Mouse (Mus musculus) midbrain, embryonic 12.5 days (tissue): ENCODE results near the gene AI854703. TPM values are rescaled to one million over a fixed set of nuclear protein-coding genes. Genes with fewer than 3 reads are reported as not detected.

Source experiments
- ATAC-seq: fragments of 200-750 bp; cut with Nextera tagmentation; 2 replicates; pipeline ENCODE4 v1.8.0; 2017; ENCODE audit warnings: low read depth, moderate TSS enrichment, moderate library complexity; ENCODE audit not compliant: low FRiP score
- H3K27ac ChIP-seq: fragments of 300-500 bp; sonication (generic); replicated peaks from 2 replicates; pipeline ENCODE4 v1.5.1; 2016; ENCODE audit warnings: mild to moderate bottlenecking
- H3K27me3 ChIP-seq: fragments of 300-500 bp; sonication (generic); 2 replicates; pipeline ENCODE4 v1.6.1; 2016; ENCODE audit warnings: mild to moderate bottlenecking
- H3K36me3 ChIP-seq: fragments of 300-500 bp; sonication (generic); 2 replicates; pipeline ENCODE4 v1.6.1; 2016
- H3K4me1 ChIP-seq: fragments of 300-500 bp; sonication (generic); 2 replicates; pipeline ENCODE4 v1.6.1; 2016
- H3K4me2 ChIP-seq: fragments of 300-500 bp; sonication (generic); replicated peaks from 2 replicates; pipeline ENCODE4 v1.6.1; 2016; ENCODE audit warnings: mild to moderate bottlenecking, moderate library complexity
- H3K4me3 ChIP-seq: fragments of 300-500 bp; sonication (generic); 2 replicates; pipeline ENCODE4 v1.5.1; 2016; ENCODE audit warnings: mild to moderate bottlenecking
- H3K9ac ChIP-seq: fragments of 300-500 bp; sonication (generic); replicated peaks from 2 replicates; pipeline ENCODE4 v1.6.1; 2016; ENCODE audit warnings: mild to moderate bottlenecking, moderate library complexity
- H3K9me3 ChIP-seq: fragments of 300-500 bp; sonication (generic); 2 replicates; pipeline ENCODE4 v1.6.1; 2016; ENCODE audit warnings: mild to moderate bottlenecking
- WGBS: fragments of 180-500 bp; shearing (Covaris S2); methylation state at CpG from one replicate; pipeline ENCODE4 v1.1.7; 2016; 5-methylcytosine and 5-hydroxymethylcytosine counted together
- polyA plus RNA-seq: library from polyadenylated mRNA; unstranded; fragments of >200 nt; fragmentation: Nextera tagmentation; extraction: Ambion mirVana; gene quantifications from 2 replicates; pipeline ENCODE4 v1.2.1, GENCODE M21; 2016

The AI854703 gene
- polyA plus RNA-seq, 1 experiment from 2014 or later, result 1.5 TPM

DNA sequence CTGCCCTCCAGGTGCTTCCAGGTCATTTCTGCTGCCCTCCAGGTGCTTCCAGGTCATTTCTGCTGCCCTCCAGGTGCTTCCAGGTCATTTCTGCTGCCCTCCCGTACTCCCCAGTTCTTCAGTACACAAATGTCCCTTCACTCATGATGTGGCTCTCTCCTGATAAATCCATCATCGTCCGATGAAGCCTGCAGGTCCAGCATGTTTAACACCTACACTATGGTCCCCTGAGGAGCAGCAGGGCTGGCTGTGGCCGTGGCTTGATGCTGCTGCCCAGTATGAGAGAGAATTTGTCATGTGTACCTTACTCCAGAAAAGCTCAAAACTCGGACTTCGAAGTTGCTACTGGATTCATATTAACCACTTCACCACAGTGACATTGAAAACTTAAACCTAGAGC lies 14.8 kb downstream of the AI854703 start:
- no peak for ATAC-seq

GRCm38 (mm10) chr6:48642764-48643292 lies 16.3 kb downstream of the AI854703 start:
- H3K27me3 ChIP-seq, result 0 out of 2 replicates have a peak, but pooled peaks cover 5% of the 10 kb centered on the region
- H3K4me2 ChIP-seq, result no peak overlapping the region
- 24% methylated on average over 4 of the region's 4 CpGs for WGBS
- peaks cover 2% of the 10 kb centered on the region; the same call in 1 of the 2 replicates for H3K4me1 ChIP-seq
- no peak overlapping the region for H3K9ac ChIP-seq
- H3K9me3 ChIP-seq, result no peaks in the 10 kb centered on the region
- no peak overlapping the region for H3K27ac ChIP-seq
- H3K4me3 ChIP-seq, result no peak overlapping the region
- ATAC-seq, result no peak
- H3K36me3 ChIP-seq, result no peaks in the 10 kb centered on the region

More for the DNA sequence above, 14.8 kb downstream of the AI854703 start:
- H3K9ac ChIP-seq, result no peak overlapping the region
- H3K27me3 ChIP-seq, result 0 out of 2 replicates have a peak, but pooled peaks cover 5% of the 10 kb centered on the region
- H3K27ac ChIP-seq, result no peak overlapping the region
- H3K4me3 ChIP-seq, result no peak overlapping the region
- H3K9me3 ChIP-seq, result no peaks in the 10 kb centered on the region
- 81% methylated on average over 6 of the region's 6 CpGs for WGBS
- no peak overlapping the region for H3K4me2 ChIP-seq
- H3K4me1 ChIP-seq, result peaks cover 2% of the 10 kb centered on the region; the same call in 1 of the 2 replicates
- H3K36me3 ChIP-seq, result no peaks in the 10 kb centered on the region

- WGBS, result 12% methylated on average over 12 of the region's 12 CpGs
- Histone ChIP-seq H3K9ac (no peak overlapping the region), H3K36me3 (no peaks in the 10 kb centered on the region), H3K4me1 (peaks cover 2% of the 10 kb centered on the region; the same call in 1 of the 2 replicates), H3K4me2 (no peak overlapping the region), H3K4me3 (no peak overlapping the region), H3K27ac (no peak overlapping the region), H3K27me3 (0 out of 2 replicates have a peak, but pooled peaks cover 5% of the 10 kb centered on the region), H3K9me3 (no peaks in the 10 kb centered on the region)
- ATAC-seq, result peak; percentile 19; the same call in 1 of the 2 replicates
These were observed 19.2 kb downstream of the AI854703 start for GRCm38 (mm10) chr6:48645660-48646308.

DNA sequence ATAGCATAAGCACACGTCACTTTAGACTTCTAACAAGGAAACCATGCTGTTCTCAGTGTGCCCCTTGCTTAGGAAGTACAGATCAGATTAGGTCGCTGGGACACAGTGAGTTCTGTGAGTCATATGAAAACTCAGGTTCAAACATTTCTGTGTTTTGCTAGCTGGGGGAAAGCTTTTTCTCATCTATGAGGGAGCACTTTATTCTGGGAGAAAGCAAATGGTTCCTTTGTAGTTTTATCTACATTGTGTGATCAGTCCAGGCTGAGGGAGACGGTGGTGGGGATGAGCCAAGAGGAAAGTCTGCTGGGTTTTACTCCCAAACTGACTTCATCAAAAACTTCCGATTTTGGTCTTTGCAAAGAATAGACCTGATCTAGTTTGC lies 19.7 kb downstream of the AI854703 start:
- Histone ChIP-seq H3K4me2 (no peak overlapping the region), H3K27me3 (0 out of 2 replicates have a peak, but pooled peaks cover 5% of the 10 kb centered on the region), H3K9me3 (no peaks in the 10 kb centered on the region), H3K36me3 (no peaks in the 10 kb centered on the region), H3K9ac (no peak overlapping the region), H3K4me1 (peaks cover 2% of the 10 kb centered on the region; the same call in 1 of the 2 replicates), H3K27ac (no peak overlapping the region), H3K4me3 (no peak overlapping the region)
- ATAC-seq, result no peak
- 88% methylated on average over 4 of the region's 4 CpGs for WGBS

GRCm38 (mm10) chr6:48646995-48647394 lies 20.4 kb downstream of the AI854703 start, which contains the start of gene Gimap8:
Gene Gimap8 (plus strand): TSS chr6:48647234.
- Histone ChIP-seq H3K27me3 (0 out of 2 replicates have a peak, but pooled peaks cover 5% of the 10 kb centered on the region), H3K4me3 (no peak within 1 kb of the TSS), H3K9ac (no peak within 1 kb of the TSS), H3K27ac (no peak within 1 kb of the TSS), H3K4me1 (peaks cover 2% of the 10 kb centered on the region; the same call in 1 of the 2 replicates), H3K36me3 (no peaks in the 10 kb centered on the region), H3K9me3 (no peaks in the 10 kb centered on the region), H3K4me2 (no peak within 1 kb of the TSS)
- 52% methylated on average over 3 of the region's 3 CpGs for WGBS
- no peak for ATAC-seq

DNA sequence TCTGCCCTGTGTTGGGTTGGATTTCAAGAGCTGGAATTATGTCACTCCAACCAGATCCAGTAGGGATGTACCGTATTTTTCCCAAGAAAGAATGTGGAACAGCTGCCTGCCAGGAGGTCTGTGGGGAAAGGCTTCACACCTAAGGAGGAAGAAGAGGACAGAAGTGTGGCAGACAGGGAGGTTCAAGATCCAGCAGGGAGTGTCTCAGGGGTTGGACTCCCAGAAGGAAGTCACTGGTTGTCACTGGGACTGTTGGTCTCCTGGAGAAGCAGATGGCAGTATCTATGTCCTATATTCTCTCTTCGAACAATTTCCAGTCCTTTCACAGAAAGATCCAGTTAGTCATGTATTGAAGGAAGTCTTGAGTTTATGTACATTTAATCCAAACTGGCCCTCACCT lies 21.0 kb downstream of the AI854703 start:
- no peak overlapping the region for H3K4me2 ChIP-seq
- H3K9ac ChIP-seq, result no peak overlapping the region
- no peaks in the 10 kb centered on the region for H3K9me3 ChIP-seq
- H3K36me3 ChIP-seq, result no peaks in the 10 kb centered on the region
- no peak for ATAC-seq
- H3K27me3 ChIP-seq, result 0 out of 2 replicates have a peak, but pooled peaks cover 5% of the 10 kb centered on the region
- H3K4me3 ChIP-seq, result no peak overlapping the region
- peaks cover 2% of the 10 kb centered on the region; the same call in 1 of the 2 replicates for H3K4me1 ChIP-seq
- WGBS, result 89% methylated on average over 2 of the region's 2 CpGs
- no peak overlapping the region for H3K27ac ChIP-seq

DNA sequence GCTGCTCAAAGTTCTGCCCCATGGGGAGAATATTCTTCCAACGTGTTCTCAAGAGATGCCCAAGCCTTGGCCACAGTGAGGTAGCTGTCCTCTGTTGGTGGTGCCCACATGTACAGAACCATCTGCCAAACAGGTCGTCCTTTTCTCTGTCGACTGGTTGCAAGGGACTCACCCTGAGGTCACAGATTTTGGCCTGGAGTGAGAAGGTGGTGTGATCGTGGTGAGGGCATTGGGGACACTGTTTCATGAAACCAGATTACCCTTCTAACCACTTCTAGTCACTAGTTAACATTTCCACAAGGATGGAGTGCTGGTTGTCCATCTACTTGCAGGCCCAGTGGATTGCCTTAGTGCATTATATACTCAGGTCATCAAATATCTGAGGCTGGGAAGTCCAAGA lies 22.2 kb downstream of the AI854703 start:
- Histone ChIP-seq H3K9me3 (no peaks in the 10 kb centered on the region), H3K27me3 (0 out of 2 replicates have a peak, but pooled peaks cover 5% of the 10 kb centered on the region), H3K9ac (no peak overlapping the region), H3K4me2 (no peak overlapping the region), H3K4me1 (peaks cover 2% of the 10 kb centered on the region; the same call in 1 of the 2 replicates), H3K27ac (no peak overlapping the region), H3K36me3 (no peaks in the 10 kb centered on the region), H3K4me3 (no peak overlapping the region)
- 86% methylated on average over 4 of the region's 4 CpGs for WGBS
- ATAC-seq, result no peak

- Histone ChIP-seq H3K4me1 (peaks cover 2% of the 10 kb centered on the region; the same call in 1 of the 2 replicates), H3K9ac (no peak overlapping the region), H3K4me2 (no peak overlapping the region), H3K36me3 (no peaks in the 10 kb centered on the region), H3K27me3 (0 out of 2 replicates have a peak, but pooled peaks cover 4% of the 10 kb centered on the region), H3K27ac (no peak overlapping the region), H3K4me3 (no peak overlapping the region), H3K9me3 (no peaks in the 10 kb centered on the region)
- ATAC-seq, result no peak
- 87% methylated on average over 9 of the region's 9 CpGs for WGBS
These were observed 23.5 kb downstream of the AI854703 start for GRCm38 (mm10) chr6:48650041-48650440.

- H3K9me3 ChIP-seq, result no peaks in the 10 kb centered on the region
- H3K27me3 ChIP-seq, result no peaks in the 10 kb centered on the region
- H3K4me1 ChIP-seq, result no peaks in the 10 kb centered on the region
- no peak overlapping the region for H3K27ac ChIP-seq
- no peak overlapping the region for H3K4me3 ChIP-seq
- no peaks in the 10 kb centered on the region for H3K36me3 ChIP-seq
- no peak overlapping the region for H3K9ac ChIP-seq
- H3K4me2 ChIP-seq, result no peak overlapping the region
- ATAC-seq, result no peak
- 92% methylated on average over 5 of the region's 5 CpGs for WGBS
These were observed 32.2 kb downstream of the AI854703 start for GRCm38 (mm10) chr6:48658721-48659120.

DNA sequence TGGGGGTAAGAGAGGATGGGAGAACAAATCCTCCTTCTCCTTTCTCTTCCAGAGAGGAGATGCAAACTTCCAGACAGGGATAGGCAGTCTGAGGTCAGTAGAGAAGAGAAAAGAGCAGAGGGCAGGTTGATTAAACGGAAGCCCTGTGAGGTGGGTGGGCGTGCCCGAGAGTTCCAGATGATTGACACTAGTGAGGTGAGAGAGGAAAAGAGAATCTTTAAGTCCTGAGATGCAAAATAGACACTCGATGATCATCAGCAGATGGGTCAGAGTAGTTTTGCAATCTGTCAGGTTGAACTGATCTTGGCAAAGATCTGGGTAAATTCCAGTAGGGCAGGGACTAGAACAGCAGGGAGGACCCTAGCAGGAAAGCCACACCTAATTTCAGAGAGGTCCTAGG lies 38.2 kb downstream of the AI854703 start:
- H3K27me3 ChIP-seq, result no peaks in the 10 kb centered on the region
- 87% methylated on average over 4 of the region's 4 CpGs for WGBS
- no peak overlapping the region for H3K4me2 ChIP-seq
- H3K9me3 ChIP-seq, result no peaks in the 10 kb centered on the region
- ATAC-seq, result no peak
- no peaks in the 10 kb centered on the region for H3K4me1 ChIP-seq
- H3K9ac ChIP-seq, result no peak overlapping the region
- no peak overlapping the region for H3K27ac ChIP-seq
- H3K36me3 ChIP-seq, result no peaks in the 10 kb centered on the region
- H3K4me3 ChIP-seq, result no peak overlapping the region

DNA sequence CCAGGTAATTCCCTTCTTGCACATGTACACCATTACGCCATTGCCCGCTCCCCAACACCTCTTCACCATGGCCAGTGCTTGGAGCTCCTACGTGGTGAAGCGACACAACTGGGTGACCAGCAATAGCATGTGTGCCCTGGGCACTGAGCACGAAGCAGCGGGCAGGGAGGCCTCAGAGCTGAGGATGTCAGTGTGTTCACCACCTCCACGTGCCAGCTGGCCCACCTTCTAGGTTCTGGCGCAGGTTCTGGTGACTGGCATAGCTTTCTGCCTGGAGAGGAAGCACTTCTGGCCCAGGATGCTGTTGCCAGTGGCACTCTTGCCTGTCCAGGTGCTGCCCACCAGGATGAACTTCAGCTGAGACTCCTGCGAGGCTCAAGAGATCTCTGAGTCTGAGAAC lies 38.9 kb downstream of the AI854703 start:
- Histone ChIP-seq H3K4me3 (no peak overlapping the region), H3K4me2 (no peak overlapping the region), H3K36me3 (no peaks in the 10 kb centered on the region), H3K9me3 (no peaks in the 10 kb centered on the region), H3K9ac (no peak overlapping the region), H3K27me3 (no peaks in the 10 kb centered on the region), H3K4me1 (no peaks in the 10 kb centered on the region), H3K27ac (no peak overlapping the region)
- 95% methylated on average over 9 of the region's 9 CpGs for WGBS
- no peak for ATAC-seq

DNA sequence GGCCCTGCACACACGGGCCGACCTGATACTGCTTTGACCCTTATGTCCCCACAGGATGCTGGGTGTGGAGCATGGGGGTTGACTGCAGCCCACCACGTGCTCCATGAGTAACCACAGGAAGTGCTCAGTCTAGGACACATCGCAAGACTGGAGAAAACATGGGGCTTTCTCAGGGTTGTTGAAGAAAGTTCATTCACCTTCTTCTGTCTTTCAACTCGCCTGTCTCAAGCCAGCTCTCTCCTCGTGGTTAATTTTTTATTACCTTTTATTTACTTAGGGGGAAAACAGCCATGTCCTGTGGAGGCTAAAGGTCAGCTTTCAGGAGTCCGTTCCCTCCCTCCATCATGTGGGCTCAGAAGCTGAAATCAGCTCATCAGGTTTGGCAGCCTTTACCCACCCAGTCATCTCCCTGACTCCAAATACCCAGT lies 39.6 kb downstream of the AI854703 start:
- no peak overlapping the region for H3K27ac ChIP-seq
- ATAC-seq, result no peak
- no peaks in the 10 kb centered on the region for H3K9me3 ChIP-seq
- no peaks in the 10 kb centered on the region for H3K27me3 ChIP-seq
- 75% methylated on average over 7 of the region's 7 CpGs for WGBS
- H3K9ac ChIP-seq, result no peak overlapping the region
- no peak overlapping the region for H3K4me2 ChIP-seq
- H3K4me1 ChIP-seq, result no peaks in the 10 kb centered on the region
- no peaks in the 10 kb centered on the region for H3K36me3 ChIP-seq
- no peak overlapping the region for H3K4me3 ChIP-seq
